Mouse (Mus musculus): ENCODE measurements around the gene Btbd2.

Gene Btbd2

DNA sequence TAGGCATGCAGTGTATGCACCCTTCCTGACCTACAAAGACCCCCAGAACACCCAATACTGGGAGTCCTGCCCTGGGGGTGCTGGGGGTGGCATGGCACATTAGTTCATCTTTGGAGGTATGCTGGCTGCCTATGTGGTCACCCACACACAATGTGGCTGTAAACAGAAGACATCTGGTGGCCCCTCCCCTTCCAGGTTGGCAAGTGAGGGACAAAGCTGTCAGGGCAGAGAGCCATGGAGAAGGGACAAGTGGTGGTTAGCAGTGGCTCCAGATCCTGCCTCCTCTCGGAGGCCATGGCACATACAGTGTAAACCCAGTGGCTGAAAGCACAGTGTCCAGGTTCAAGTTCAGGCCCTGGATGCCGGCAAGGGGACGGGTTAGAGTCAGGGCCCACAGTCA lies 29.7 kb upstream of the Btbd2 start:
- no peak for DNase-seq

DNA sequence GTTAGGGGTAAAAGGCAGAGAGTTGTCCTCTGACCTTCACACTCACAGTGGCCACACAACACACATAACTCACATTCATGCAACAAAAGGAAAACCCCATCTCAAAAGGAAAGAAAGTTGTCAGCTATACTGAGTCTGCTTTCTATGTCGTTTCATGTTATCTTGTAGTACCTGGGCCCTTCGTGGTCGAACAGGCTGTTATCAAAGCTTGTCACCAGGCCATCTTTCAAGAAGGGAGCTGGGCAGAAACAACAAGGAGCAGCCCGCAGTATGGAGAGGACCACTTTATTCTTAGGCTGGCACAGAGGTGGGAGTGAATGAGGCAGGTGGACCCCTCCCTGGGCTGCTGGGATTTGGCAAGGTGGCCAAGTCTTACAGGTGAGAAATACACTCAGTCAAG lies 28.1 kb upstream of the Btbd2 start:
- DNase-seq: no peak

DNA sequence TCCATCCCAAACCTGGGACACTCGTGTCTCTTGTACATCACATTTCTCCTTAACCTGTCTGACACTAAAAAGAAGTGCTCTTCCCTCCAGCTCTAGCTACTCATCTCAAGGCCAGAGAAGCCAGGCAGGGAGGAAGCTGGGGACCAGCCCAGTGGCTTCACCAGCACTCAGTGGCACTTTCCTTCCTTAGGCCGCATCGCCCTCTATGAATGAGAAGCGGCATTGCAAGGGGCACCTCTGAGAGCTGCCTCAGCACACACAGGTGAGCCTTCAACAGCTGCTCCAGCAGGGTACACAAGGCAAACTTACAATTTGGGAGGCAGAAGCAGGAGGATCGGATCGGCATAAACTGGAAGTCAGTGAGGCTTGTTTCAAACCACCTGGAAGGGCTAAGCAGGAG lies 27.3 kb upstream of the Btbd2 start:
- peak; percentile 70 for DNase-seq

DNA sequence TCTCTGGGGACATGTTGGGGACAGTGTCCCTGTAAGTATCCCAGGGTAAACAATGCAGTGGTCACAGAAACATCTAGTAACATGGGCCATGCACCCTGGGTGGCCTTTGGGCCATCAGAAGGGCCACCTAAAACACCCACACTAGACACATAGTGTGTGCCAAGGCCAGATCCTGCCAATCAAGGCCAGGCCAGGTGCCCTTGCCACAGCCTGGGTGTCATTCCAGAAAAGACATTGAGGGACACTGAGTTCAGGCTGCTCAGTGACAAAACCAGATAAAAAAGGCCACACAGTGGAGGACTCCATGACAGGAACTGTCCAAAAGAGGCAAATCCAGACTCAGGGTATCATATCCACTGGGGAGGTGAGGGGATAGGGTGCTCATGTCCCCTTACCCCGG lies 26.8 kb upstream of the Btbd2 start:
- DNase-seq: no peak

DNA sequence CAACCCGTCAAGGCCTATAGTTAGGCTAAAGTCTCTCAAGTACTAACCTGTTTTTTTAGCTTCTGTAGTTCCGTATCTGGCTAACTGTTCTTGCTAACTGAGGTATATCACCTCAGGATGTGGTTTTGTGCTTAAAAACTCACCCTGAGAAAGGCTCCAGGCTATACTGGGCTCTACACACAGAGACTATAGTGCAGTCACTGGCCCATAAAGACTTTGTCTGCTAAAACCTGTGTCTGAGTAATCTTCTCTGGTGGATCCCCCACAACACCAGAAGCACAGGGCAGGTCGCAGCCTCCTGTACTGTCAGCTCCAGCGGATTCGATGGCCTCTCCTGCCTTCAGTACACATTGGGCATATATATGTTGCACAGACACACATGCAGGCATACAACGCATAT lies 25.1 kb upstream of the Btbd2 start:
- DNase-seq: no peak

DNA sequence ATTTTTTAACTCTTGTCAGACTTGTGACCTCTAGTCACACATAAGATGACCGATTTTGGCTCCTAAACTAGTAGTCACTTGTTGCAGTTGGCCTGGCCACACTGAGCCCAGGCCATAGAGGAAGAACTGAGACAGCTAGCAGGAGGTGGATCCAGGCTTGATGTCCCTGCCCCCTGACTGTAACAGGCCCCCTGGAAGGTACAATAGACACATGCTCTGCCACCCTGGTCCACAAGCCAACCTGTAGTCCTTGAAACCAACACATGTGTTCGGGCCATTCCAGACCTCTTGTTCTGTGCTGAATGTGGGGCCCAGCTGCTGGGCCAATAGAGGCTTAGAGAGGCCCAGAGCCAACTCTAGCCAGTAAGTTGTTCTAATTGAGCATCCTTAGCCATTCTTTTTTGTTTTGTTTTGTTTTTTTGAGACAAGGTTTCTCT lies 23.4 kb upstream of the Btbd2 start:
- DNase-seq: no peak

DNA sequence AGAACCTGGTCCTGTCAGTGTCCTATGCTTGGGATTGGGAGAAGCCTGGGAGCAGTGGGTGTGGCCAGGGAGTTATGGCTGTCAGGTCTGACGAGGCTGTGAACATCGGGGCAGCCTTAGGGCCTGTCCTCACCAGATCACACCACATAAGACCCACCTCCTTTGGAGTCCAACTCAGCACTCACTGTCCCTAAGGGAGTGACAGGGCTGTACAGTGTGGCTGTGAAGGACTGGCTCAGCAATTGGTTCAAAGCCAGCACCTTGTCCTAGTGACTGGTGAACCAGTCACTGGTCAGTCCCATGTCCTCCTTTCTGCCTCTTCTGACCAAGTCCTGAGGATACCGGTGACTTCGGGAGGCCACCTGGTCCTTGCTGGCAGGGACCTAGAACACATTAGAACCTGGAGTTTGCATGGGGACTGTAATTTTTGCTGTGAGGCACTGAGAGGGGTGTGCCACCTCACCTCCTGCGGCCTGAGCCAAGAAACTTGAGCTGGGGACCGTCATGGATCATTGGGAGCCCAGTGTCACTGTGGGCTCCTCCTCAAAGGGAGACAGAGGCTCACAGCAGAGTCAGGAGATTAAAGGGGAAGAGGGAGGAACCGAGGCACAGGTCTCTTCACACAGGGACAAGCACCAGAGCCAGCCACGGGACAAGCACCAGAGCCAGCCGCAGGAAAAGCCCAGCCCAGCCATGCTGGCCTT lies 22.8 kb upstream of the Btbd2 start:
- peak; percentile 43 for DNase-seq

DNA sequence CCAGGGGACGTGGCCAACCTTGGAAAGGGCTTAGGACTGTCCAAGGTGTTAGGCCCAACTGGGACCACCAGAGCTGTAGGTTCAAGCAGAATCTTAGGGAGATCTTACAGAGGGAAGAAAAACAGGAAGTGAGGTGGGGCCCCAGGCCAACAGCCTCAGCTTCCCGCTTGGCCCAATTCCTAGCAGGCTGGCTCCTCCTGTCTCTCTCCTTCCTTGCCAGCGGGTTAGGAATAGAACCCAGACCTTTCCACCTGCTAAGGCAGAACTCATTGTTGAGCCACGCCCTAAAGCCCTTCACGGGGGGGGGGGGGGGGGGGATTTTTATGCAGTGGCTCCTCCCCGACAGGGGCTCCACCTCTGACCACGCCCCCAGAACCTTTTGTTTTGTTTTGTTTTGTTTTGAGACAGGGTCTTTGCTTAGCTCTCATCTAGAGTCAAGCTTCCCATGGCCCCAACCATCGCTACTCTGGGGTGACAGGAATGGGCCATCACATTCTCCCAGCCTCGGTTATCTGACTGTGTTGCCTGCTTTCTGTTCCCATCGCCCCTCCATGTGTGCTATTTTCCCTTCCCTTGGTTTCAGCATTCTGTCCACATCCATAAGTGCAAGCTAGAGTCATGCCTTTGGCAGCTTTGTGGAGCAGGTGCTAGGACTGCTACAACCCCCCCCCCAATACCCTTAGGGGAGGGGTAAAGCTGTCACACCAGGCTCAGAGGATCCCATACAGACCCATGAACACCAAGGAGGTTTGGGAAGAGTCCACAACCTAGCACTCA lies 21.9 kb upstream of the Btbd2 start:
- DNase-seq: peak; percentile 47

DNA sequence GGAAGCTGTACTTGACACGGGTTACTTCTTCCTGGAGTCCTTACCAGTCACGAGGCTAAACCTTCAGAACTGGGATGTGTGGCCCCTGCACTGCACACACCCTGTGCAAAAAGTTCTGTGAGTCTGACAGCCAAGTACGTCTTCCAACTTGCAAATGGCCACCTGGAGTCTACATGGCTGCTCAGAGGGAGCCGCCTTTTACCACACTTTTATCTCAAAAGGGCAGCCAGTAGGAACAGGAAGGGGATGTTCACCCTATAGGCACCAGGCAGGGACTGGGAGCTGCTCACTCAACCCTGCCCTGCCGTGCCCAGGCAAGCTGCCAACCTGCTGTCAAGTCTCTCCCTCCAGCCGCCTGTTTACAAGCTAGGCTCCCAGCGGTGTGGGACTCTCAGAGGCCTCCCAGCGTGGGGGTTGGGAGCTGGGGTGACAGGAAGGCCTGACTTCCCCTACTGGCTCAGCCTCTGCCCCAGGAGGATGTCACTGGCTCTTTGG lies 21.1 kb upstream of the Btbd2 start, which contains the start of gene Mknk2:
Gene Mknk2, minus strand, starts transcription at position 171 of the 495 bp plus-strand sequence.
- DNase-seq: peak; percentile 94

DNA sequence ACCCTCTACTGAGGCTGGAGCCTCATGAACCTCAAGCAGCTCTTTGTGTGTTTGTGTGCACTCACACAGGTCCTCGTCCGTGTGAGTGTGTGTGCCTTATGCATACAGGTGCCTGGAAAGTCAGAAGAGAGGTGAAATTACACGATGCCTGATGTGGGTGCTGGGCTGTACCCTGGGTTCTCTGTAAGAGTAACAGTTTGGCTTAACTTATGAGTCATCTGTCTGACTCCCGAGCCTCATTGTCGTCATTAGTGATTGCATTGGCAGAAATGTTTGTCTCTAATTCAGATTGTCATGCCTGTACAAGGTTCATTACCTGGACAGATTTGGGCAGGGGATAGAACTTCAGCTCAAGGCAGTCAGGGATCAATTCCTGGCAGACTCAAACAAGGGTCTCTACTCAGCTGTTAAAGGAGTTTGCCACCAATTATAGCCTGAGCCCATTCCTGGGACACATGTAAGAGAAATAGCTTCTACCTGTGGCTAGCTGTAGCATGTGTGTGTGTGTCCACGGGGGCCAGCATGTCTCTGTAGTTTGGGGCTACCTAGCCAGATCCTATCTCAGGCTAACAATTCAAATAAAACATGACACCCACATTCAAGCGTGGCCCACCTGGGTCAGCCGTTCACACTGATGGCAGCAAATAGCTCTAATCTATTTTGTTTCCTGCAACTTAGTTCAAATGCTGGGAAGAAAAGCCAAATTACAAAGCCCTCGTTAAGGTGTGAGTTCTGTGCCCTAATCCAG lies 20.4 kb upstream of the Btbd2 start:
- no peak for DNase-seq

DNA sequence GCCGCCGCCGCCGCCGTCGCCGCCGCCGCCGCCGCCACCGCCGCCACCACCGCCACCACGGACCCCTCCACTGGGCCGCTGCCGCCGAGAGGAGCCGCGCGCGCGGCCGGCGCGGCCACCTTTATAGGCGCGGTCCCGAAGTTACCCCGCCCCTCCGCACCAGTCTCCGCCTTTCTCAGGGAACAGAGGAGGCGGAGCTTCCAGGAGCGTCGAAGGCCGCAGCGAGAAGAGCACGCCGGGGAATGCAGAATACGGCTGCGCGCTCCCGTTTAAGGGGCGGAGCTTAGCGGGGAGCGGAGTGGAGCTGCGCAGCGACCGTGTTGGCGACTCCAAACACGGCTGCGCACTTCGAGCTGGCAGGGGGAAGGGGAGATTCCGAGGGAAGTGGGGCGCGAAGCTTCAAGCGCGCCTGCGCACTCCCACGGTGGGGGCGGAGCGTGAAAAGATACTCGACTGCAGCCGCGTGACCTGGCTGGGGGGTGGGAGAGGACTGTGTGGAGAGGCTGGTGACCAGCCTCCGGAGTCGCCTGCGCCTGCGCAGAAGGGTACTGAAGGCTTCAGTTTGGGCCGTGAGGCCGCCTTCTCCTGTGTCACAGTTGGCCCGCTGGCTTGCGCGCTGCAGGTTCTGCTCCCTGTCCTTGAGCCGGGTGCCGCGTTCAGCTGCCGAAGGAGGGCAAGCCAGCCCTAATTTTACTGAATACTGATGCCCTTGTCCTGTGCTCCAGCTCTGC lies 19.5 kb upstream of the Btbd2 start:
- DNase-seq: peak; percentile 100

DNA sequence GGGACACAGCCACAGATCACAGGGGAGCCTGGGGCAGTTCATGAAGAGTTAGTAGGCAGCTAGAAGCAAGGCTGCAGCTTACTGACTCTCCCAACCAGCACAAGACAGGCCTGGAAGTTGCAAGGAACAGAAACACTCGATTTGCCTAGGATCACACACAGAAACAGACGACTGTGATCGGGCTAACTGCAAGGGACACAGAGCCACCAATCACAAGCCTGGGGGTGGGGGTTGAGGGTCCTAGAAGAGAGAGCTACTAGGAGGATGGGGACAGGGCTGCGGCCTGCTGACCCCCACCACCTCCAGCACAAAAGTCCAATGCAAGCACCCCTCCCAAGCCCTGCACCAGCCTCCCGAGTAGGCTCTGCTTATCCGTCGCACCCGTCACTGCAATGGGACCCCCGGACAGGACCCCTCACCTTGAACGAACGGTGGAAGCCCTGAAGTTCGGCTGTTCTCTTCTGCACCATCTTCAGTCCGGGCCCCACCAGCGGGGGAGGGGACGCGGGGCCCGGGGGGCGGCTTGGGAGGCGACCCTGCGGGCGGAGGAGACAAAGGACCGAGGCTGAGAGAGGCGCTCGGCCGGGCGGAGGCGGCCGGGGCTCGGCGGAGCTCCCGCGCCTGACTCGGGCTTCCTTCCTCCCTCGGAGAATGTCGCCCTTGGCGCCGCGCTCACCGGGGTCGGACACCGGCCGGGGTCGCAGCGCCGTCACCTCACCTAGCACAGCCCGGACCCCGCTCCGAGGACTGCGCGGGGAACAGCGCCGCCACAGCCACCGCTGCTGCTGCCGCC lies 18.7 kb upstream of the Btbd2 start:
- DNase-seq: peak; percentile 49

DNA sequence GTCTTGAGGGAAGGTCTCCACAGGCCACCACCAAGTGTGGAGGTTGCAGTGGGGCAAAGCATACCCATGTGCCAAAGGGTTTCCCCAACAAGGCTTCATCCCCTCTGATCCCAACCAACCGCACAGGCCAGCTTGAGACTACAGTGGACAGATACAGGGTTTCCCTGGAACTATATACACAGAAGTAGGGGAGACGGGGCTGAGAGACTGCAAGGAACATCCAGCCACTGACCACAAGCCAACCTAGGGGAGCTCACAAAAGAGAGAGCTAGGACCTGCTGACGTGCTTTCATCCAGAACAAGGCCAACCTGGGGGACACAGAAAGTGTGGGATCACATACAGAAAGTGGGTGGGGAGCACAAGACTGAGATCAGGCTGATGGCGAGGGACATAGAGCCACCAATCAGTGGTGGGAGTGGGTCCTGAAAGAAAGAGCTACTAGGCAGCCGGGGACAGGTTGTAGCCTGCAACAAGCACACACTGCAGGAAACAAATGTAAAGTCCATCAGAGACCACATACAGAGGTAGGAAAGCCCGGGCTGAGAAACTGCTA lies 18.1 kb upstream of the Btbd2 start:
- no peak for DNase-seq

DNA sequence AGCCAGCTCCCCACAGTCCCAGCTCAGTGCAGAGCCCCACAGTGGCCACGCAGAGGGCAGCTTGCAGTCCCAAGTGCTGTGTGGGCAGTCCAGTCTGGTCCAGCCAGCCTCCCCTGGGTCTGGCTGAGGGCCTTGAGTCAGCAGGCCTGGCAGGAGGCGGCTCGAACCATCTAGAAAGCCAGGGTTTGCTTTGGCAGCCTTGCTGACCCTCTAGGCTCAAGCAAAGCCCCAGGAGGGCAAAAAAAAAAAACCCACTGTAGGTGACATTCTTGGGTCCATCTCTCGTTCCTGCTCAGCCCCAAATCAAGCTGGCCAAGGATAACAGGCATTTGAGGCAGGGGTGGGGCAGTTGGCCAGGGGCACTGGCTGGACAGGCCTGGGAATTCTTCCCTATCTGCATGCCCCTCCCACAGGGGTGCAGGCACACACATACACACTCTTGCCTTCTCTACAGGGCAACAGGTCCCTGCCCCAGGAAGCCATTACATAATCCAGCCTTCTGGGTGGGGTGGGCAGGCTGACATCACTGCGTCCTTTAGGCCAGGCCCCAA lies 17.4 kb upstream of the Btbd2 start:
- DNase-seq: no peak

DNA sequence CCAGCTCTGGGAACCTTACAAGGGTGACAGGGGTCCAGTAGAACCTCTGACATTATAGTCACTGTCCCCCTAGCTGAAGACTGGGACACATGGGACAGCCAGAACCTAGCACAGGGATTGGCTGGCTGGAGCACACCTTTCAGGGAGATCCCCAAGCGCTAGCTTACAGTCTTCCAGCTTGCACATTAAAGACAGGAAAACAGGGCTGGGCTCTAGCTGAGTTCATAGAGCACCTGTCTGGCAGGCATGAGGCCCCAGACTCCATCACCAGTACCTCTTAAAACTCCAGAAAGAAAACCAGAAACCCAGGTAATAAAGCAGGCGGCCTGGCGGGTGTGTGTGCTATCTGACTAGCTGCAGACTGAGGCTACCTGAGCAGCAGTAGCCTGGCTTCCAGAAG lies 16.8 kb upstream of the Btbd2 start:
- no peak for DNase-seq

DNA sequence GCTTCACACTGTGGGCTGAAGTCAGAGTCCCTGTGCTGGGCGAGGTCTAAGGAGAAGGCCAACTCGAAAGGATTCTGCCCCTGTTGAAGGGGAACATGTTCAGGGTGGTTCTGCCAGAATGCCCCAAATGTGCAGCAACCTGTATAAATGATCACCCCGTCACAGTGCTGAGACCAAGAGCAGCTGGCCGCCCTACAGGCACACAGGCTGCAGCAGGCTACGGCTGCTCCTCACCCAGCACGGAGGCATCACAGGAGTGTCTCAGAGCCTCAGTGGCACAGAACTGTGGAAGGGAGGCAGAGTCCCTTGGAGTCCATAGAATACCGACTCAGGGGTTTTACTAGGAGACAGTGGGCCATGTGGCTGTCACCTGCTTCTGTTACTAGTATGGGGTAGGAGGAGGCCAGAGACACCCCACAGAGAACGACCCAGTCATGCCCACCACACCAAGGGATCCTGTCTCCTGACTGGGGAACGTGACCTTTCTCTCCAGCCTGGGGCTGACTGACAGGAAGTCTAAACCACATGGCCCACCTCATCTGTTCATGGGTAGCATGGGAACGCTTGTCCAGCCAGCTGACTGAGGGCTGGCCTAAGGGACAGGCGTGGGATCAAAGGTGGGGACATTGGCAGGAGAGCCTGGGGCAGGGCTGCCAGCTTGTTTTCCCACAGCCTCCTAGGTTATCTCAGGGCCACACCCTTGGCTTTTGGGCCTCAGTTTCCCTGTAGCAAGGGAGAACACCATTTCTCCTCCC lies 15.2 kb upstream of the Btbd2 start:
- no peak for DNase-seq

DNA sequence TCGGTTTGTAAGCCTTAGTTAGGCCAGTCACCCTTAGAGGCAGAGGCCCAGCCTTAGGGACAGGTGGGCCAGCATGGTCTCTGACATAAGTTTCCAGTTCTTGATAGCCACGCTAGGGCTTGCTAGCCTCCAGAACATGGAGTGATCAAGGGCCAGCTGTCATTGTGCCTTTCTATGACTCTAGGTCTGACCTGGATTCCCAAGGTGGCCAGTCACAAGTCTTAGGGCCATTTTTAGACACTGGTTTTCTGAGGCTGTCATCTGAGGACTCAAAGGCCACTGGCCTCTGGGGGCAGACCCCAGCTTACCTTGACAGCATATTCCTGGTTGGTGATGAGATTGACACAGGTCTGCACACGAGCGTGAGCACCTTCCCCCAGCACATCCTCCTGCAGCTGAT lies 14.4 kb upstream of the Btbd2 start:
- DNase-seq: no peak

DNA sequence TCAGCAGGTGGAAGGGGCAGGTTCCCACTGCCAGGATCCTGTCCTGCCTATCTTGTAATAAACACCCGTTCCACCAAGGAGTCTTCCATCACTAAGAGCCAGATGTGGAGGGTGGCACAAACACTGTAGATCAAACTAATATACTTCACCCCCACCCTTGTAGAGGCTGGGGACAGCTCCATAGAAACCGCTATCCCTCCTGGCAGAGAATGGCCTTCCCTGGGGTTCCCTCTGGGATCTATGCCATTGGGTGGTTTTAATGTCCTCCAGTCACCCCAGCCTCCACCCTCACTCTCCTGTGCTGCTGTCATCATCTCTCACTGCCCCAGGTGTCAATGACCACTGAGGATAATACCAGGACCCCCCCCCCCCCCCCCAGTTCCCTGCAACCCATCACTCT lies 13.7 kb upstream of the Btbd2 start:
- no peak for DNase-seq

DNA sequence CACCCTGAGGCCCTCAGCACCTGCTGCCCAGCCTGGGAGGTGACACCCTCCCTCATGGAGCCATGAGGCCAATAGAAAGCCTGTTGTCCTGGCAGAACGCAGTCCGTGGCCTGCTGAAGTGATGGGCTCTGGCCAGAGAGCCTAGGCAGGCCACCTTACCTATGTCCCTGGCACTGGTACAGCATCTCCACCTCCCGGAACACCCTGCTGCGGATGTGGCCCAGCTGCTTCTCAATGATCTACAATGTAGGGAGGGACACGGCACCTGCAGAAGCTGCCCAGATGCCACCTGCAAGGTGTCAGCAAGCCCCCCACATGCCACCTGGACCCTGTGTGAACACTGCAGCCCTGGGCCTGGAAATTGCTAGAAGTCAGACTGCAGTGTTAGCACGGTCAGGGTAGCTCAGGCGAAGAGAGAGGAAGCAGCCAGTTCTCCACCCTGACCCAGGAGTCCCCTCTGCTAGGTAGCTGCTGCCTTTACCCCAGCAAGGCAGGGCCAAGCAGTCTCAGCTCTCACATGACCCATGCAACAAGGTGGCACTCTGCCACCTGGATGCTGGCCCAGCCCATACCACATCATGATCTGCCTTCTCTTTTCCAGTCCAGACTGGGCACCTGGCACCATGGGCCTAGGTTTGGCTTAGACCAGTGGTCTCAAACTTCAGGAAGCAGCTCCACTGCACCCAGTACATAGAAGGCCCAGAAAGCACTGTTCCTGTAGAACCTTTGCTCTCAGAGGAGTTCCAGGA lies 13.0 kb upstream of the Btbd2 start:
- DNase-seq: no peak

DNA sequence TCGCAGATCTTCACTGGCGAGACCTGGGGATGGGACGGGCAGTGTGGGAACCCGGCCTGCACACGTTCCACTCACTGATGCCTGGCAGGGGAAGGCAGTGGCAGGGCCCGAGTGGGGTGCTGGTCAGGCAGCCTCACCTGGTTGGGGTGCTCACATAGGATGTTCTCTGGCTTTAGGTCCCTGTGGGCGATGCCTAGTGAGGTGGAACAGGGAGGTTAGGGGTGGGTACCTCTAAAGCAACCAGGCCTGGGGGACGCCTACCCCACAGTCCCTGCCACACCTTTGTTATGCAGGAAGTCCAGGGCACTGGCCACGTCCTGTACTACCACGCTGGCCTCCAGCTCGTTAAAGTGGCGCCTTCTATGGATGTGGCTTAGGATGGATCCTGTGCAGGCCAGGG lies 12.1 kb upstream of the Btbd2 start:
- no peak for DNase-seq

Measured in retina, postnatal 1 day (tissue).